Mouse (Mus musculus) liver, adult 2 months (tissue): ENCODE data around the gene Cbln3. TPM values are rescaled to one million over a fixed set of nuclear protein-coding genes. Genes with fewer than 3 reads are reported as not detected.
A peak's percentile ranks its signal among the peaks of the same experiment; 100 is the strongest.

Source experiments
- DNase-seq: peaks from one replicate; pipeline ENCODE4 v3.0.0-alpha.2; 2011; ENCODE audit warnings: low read depth, low spot score; ENCODE audit errors: extremely low read depth
- H3K27ac ChIP-seq: fragments of 200-500 bp; replicated peaks from 2 replicates; pipeline ENCODE4 v1.5.1; 2012; ENCODE audit warnings: low read depth, mild to moderate bottlenecking, control low read depth, inconsistent platforms, low read length; ENCODE audit not compliant: insufficient read depth
- H3K27me3 ChIP-seq: fragments of 200-500 bp; 2 replicates; pipeline ENCODE4 v1.6.1; 2012; ENCODE audit warnings: mild to moderate bottlenecking, moderate library complexity, low read length, inconsistent platforms; ENCODE audit not compliant: control insufficient read depth, insufficient read depth
- H3K36me3 ChIP-seq: fragments of 200-500 bp; 2 replicates; pipeline ENCODE4 v1.6.1; 2012; ENCODE audit warnings: low read length, inconsistent platforms; ENCODE audit not compliant: control insufficient read depth, insufficient read depth
- H3K4me1 ChIP-seq: fragments of 200-500 bp; 2 replicates; pipeline ENCODE4 v1.6.1; 2011; ENCODE audit warnings: low read length; ENCODE audit not compliant: control insufficient read depth, insufficient read depth
- H3K4me3 ChIP-seq: fragments of 200-500 bp; 2 replicates; pipeline ENCODE4 v1.5.1; 2011; ENCODE audit warnings: low read depth, mild to moderate bottlenecking, control low read depth, low read length, moderate library complexity; ENCODE audit not compliant: insufficient read depth
- H3K79me2 ChIP-seq: fragments of 200-500 bp; 2 replicates; pipeline ENCODE4 v1.6.1; 2012; ENCODE audit warnings: inconsistent platforms, mild to moderate bottlenecking, low read length, moderate library complexity; ENCODE audit not compliant: control insufficient read depth, insufficient read depth
- H3K9ac ChIP-seq: fragments of 200-500 bp; 2 replicates; pipeline ENCODE4 v1.6.1; 2012; ENCODE audit warnings: low read depth, mild to moderate bottlenecking, control low read depth, inconsistent platforms, low read length
- CTCF ChIP-seq: fragments of 200-500 bp; IDR thresholded peaks from 2 replicates; pipeline ENCODE4 v1.5.1; 2011; ENCODE audit warnings: low read depth, low read length, control low read depth
- POLR2A ChIP-seq: fragments of 200-500 bp; IDR thresholded peaks from 2 replicates; pipeline ENCODE4 v1.6.1; 2011; ENCODE audit warnings: low read length, control low read depth; ENCODE audit not compliant: insufficient read depth; ENCODE audit errors: extremely low read depth
- WGBS: fragments of 180-500 bp; shearing (Covaris S2); methylation state at CpG from one replicate; pipeline ENCODE4 v1.1.7; 2018; 5-methylcytosine and 5-hydroxymethylcytosine counted together
- polyA plus RNA-seq: library from polyadenylated mRNA; depleted of rRNA; stranded (reverse); fragments of >200 nt; gene quantifications from 2 replicates; pipeline ENCODE4 v1.2.3, GENCODE M21; 2012
- total RNA-seq: library from RNA; depleted of rRNA; stranded (reverse); fragments of >200 nt; gene quantifications from 2 replicates; pipeline ENCODE4 v1.2.3, GENCODE M21; 2014

The Cbln3 gene
- total and polyA plus RNA-seq, 2 experiments = 0.18 to 0.64 TPM

DNA sequence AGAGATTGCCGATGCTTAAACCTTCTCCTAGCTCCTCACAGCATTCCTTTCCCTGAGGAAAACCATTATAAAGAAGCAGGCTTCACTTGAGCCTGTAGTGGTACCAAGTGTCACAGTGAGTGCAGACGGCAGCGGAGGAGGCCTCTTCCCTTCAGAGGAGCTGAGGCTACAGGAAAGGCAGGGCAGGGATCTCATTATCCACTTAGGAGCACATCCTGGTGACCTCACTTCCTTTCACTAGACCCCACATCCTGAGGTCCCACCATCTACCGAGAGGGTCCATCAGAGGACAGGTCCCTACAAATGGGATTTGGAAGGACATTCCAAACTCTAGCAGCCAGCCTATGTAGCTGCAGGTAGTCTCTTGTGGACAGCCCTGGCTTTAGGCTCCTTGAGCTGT is 26.6 kb downstream of the Cbln3 start:
- H3K9ac ChIP-seq = no peak overlapping the region
- DNase-seq = no peak
- H3K79me2 ChIP-seq = no peaks in the 10 kb centered on the region
- TF ChIP-seq CTCF = no peak
- no peak for TF ChIP-seq POLR2A
- no peak overlapping the region for H3K27ac ChIP-seq
- H3K4me1 ChIP-seq = 0 out of 2 replicates have a peak, but pooled peaks cover 2% of the 10 kb centered on the region
- H3K4me3 ChIP-seq = no peak overlapping the region
- no peaks in the 10 kb centered on the region for H3K36me3 ChIP-seq
- WGBS = 85% methylated on average over 4 of the region's 4 CpGs
- no peaks in the 10 kb centered on the region for H3K27me3 ChIP-seq

DNA sequence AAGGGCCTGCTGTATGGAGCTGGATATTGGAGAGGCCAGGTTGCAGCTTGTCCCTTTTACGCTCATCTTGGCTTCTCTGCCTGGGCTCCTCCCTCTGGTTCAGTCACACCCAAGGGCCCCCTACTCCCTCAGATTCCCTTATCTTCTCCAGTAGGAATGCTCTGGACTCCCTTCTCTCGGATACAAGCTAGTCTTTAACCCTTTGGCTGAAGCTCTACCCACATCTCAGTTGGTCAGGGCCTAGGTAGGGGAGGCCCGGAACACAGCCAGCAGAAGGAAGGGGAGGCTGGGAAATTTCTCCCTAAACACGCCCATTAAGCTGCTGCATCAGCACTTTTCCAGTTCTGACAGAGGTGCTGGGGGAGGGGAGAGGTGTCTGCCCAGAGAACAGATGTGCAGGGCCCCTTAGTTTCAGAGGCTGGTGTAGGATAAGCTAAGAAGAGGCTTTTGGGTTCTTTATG is 29.1 kb downstream of the Cbln3 start:
- WGBS = 65% methylated on average over 4 of the region's 4 CpGs
- no peaks in the 10 kb centered on the region for H3K27me3 ChIP-seq
- H3K27ac ChIP-seq = peak overlapping the region; percentile 48; the same call in 1 of the 2 replicates
- peak overlapping the region; percentile 58 for H3K9ac ChIP-seq
- DNase-seq = no peak
- no peak for TF ChIP-seq CTCF
- no peak for TF ChIP-seq POLR2A
- no peaks in the 10 kb centered on the region for H3K36me3 ChIP-seq
- H3K79me2 ChIP-seq = no peaks in the 10 kb centered on the region
- H3K4me1 ChIP-seq = 0 out of 2 replicates have a peak, but pooled peaks cover 2% of the 10 kb centered on the region
- H3K4me3 ChIP-seq = peak overlapping the region; percentile 53; the same call in 1 of the 2 replicates

DNA sequence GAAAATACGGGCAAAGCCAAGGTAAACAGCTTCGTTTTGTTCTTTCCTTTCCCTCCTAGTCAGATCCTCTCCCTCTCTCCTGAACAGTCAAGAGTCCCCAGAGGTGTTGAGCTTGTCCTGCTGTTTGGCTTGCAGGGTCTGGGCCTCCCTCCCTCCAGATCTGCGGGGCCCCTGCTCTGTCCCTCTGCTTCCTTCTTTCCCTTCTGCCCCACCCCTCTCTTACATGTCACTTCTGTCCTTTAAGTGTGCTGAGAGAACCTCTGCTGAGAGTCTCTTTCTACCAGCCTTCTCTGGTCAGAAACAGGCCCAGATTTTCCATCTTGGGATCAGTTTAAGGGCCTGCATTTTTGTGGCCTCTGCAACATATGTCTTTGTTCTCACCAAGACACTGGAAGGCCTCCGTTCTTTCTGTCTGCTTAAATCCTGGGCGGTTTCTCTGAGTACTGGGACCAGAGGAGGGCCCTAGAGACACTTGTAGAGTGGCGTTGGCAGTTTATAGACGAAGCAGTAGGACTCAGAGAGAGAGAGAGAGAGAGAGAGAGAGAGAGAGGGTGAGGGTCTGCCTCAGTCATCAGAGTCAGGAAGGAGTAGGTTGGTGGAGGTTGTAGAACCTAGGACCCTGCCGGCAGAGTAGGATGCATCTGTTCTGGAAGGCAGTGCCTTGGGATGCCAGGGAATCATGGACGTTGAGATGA is 29.6 kb downstream of the Cbln3 start:
- no peaks in the 10 kb centered on the region for H3K27me3 ChIP-seq
- TF ChIP-seq POLR2A = no peak
- no peak for TF ChIP-seq CTCF
- H3K9ac ChIP-seq = peak overlapping the region; percentile 58
- DNase-seq = no peak
- WGBS = 44% methylated on average over 9 of the region's 9 CpGs
- no peaks in the 10 kb centered on the region for H3K79me2 ChIP-seq
- H3K4me1 ChIP-seq = 0 out of 2 replicates have a peak, but pooled peaks cover 2% of the 10 kb centered on the region
- no peaks in the 10 kb centered on the region for H3K36me3 ChIP-seq
- peak overlapping the region; percentile 53 for H3K4me3 ChIP-seq
- peak overlapping the region; percentile 48 for H3K27ac ChIP-seq

DNA sequence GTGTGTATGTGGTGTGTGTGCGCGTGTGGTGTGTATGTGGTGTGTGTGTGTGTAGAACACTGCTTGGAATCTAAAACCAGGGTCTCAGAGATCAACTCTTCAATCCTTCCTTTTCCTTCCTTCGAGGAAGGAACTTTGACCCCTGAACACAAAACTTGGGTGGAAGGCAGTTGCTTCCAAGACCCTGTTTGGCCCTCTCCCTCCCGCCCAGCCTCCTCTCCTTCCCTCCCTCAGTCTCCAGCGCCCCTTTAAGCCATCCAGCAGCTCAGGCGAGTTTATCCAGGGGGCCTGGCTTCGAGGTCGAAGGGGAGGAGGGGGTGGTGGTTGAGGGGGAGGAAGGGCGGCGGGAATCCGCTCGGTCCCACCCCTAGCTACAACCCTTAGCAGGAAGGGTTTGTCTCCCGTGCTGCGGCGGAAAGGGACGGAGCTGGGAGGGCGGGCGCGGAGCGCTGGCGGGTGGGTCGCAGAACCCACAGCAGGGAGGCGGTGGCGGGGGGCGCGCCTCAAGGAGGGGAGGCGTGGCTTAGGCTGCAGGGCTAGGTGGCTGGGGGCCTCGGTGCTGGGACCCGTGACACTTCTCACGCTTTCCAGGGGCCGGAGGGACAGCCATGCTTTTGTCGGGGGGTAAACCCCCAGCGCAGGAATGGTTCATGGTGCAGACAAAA is 30.4 kb downstream of the Cbln3 start, which contains the start of gene Nynrin:
Gene Nynrin, plus strand, starts transcription at position 390 of the 665 bp plus-strand sequence.
- H3K9ac ChIP-seq = peak within 1 kb of the TSS; percentile 58
- no peaks in the 10 kb centered on the region for H3K27me3 ChIP-seq
- WGBS = 16% methylated on average over 31 of the region's 33 CpGs
- peak within 1 kb of the TSS; percentile 53 for H3K4me3 ChIP-seq
- 0 out of 2 replicates have a peak, but pooled peaks cover 2% of the 10 kb centered on the region for H3K4me1 ChIP-seq
- TF ChIP-seq CTCF (no peak), POLR2A (no peak)
- DNase-seq = no peak
- H3K27ac ChIP-seq = peak within 1 kb of the TSS; percentile 48
- no peaks in the 10 kb centered on the region for H3K36me3 ChIP-seq
- no peaks in the 10 kb centered on the region for H3K79me2 ChIP-seq

DNA sequence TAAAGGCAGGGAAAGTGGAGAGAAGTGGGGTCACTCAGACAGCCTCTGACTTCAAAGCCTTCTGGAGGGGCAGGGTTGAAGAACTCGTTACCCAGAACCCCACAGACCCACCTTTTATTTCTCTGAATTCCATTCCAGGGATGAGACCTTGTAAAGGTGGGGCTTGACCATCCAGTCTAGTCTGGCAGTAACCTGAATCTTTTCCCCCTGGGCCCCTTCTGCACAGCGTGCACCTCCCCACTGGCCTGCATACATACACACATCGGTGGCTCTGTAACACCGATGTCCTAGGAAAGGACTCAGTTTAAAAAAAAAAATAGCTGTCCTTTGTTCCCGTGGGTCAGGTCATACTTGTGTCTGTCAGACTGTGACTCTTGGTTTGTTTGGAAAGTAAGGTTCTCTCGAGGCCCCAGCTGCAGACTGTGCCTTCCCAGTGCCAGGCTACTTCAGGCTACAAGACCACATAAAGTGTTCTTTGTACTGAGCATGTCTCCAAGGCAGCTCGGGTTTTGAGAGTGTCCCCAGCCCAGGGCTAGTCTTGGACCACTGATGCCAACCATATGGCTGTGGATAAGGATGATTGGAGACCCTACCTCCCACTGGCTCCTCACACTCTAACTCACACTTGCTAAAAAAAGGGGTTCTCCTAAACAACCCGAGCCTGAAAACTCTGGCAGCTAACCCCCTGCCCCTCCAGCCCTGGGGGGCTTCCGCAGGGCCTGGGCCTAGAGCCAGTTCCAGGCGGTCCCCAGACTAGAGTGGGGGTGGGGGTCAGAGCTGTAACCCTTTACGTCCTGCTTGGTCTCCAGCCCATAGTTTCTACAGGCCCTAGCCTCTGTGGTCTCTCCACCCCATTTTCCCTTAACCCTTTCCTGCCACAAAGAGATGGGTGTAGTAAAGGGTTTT is 31.3 kb downstream of the Cbln3 start:
- Histone ChIP-seq H3K79me2 (no peaks in the 10 kb centered on the region), H3K4me1 (0 out of 2 replicates have a peak, but pooled peaks cover 2% of the 10 kb centered on the region), H3K27ac (no peak overlapping the region), H3K36me3 (no peaks in the 10 kb centered on the region), H3K4me3 (no peak overlapping the region), H3K27me3 (no peaks in the 10 kb centered on the region), H3K9ac (no peak overlapping the region)
- TF ChIP-seq CTCF = no peak
- TF ChIP-seq POLR2A = no peak
- DNase-seq = no peak
- WGBS = 42% methylated on average over 11 of the region's 11 CpGs
